Mouse (Mus musculus) left cerebral cortex, adult 2 months (tissue): Measurements from ENCODE around the gene Cd2. TPM values are rescaled to one million over a fixed set of nuclear protein-coding genes. Genes with fewer than 3 reads are reported as not detected.

Experiments used
- DNase-seq, 2 experiments: peaks; one replicate each; pipeline ENCODE4 v3.0.0; 2021 to 2022; ENCODE audit warnings: low spot score in 2 of 2, mixed read lengths in 1 of 2; ENCODE audit errors: extremely low spot score in 1 of 2
- H3K27ac ChIP-seq: fragments of 200-600 bp; 2 replicates; pipeline ENCODE4 v1.8.1; 2022
- H3K4me3 ChIP-seq: fragments of 200-600 bp; 2 replicates; pipeline ENCODE4 v1.8.1; 2022
- CTCF ChIP-seq: fragments of 200-600 bp; IDR thresholded peaks from 2 replicates; pipeline ENCODE4 v1.8.1; 2022; ENCODE audit warnings: antibody characterized with exemption, mild to moderate bottlenecking, moderate library complexity
- intact Hi-C: fragments of 180-260 bp; cut with DNase I; formaldehyde crosslinking; loops from one replicate; pipeline ENCODE4 v1.15.1; 2025
- total RNA-seq, 2 experiments: library from RNA; stranded (reverse); gene quantifications; 2 replicates each; pipeline ENCODE4 v1.2.3; 2021

Cd2 gene
- total RNA-seq, 2 experiments from 2014 or later = not detected

DNA sequence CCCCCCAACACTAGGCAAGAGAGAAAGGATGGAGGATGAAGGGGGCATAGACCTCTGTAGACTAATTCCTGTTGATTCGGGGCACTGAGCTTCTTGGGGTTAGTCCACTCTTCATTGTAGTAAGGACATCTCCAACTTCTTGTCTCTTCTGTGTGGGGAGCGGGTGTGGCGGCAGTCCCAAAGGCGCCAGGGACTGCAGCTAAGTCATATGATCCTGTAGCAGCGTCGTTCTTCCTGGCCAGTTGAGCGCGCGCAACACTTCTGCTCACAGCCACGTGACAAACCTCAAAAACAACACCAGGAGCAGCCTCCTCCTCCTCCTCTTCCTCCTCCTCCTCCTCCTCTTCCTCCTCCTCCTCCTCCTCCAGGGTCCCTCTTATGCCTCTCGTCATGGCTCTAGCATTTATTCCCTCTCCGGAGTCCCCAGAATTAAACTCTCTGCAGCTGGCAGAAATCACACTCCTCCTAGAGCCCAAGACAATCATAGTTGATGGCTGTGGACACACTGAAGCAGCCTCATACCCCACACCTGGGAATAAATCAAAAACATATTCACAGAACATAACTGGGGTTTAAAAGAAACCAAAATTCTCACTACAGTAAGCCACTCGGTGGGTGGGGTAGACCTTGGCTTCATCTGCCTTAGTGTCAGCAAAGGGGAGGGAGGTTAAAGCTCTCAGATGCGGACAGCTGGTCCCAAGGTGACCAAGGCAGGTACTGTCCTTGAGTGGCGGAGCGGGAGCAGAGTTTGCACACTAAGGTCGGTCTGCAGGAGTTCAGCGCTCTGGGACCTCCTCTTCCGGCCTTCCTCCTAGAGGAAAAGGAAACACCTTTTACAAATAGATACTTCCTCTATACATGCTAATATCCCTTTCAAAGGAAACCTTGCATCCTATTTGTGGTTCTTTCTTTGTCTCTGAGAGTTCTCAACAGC is 3.1 kb upstream of the Cd2 start:
- Histone ChIP-seq H3K4me3 (no peak overlapping the region), H3K27ac (no peak overlapping the region)
- no peak for TF ChIP-seq CTCF
- intact Hi-C loops = no loop called here
- no peak for DNase-seq

DNA sequence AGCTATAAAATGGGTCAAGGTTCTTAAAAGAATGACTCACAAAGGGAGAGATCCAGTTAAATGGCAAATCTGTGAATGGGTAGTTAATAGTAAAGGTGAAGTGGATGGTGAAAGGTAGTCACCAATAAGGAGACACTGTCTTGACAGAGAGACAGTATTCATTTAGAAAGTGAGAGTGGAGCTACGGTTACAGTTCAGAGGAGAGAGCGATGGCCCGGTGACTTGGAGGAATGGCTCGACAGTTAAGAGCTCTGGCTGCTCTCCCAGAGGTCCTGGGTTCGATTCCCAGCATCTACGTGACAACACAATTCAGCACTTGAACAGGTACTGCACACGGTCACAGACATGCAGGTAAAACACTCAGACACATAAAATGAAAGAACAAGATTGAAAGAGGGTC is 2.3 kb upstream of the Cd2 start:
- TF ChIP-seq CTCF = no peak
- no peak for DNase-seq
- intact Hi-C loops = no loop called here
- H3K4me3 ChIP-seq = no peak overlapping the region
- no peak overlapping the region for H3K27ac ChIP-seq

DNA sequence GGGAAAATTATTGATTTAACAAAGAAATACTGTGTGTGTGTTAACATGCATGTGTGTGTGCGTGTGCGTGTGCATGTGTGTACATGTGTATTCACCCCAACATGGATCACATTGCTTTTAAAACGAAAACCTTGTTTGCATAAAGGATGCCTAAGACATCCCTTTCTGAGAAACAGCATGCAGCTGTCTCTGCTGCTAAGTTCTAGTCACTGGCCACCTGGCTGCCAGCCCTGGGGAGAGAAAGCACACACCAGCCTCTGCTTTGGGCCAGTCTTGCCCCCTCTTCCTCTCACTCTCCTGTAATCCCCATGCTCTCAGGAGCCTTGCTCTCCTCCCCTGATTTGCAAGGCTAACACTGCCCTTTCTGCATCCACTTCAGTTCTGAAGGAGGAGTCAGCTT is 1.7 kb upstream of the Cd2 start:
- intact Hi-C loops = no loop called here
- no peak for DNase-seq
- Histone ChIP-seq H3K27ac (no peak overlapping the region), H3K4me3 (no peak overlapping the region)
- no peak for TF ChIP-seq CTCF

DNA sequence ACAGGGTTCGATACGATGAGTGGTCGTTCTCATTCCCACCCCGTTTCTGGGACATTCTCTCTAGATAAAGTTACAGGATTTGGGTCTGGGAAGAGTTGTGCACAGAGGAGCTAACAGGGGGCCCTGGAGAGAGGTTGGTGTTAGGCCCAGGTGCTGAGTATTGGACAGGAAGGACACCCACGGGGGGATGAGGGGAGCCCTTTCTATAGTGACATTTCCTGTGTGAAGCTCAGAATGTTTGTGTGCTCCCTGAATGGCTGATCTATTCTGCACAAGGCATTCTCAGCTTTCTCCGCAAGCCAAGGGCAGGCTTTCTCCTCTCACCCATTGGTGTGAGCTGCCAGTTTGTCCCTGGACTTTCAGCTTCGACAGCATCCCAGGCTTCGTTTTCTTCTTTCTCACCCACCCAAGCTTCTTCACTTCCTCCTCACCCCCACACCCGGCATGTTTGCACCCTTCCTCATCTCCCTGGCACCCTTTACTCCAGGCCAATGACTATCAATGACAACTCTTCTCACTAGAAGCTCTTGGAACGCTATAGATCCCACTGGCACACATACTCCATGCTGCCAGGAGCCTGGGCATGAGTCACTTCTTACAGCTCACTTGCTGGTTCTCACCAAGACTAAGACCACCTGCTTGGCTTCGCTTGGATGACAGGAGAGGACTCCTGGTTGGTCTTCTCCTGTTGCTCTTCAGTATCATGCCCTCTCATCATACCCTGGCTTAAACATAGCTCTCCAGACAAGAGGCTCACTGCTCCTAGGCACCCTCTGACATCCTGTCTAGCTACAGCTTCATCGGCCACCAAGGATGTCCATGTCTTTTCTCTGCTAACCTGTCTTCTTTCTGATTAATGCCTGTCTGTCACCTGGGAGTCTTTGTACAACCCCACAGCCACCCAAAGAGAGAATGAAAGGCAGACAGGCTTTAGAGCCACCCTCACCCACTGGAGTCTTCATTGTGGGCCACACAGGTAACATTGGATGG is 1.1 kb downstream of the Cd2 start:
- no peak for DNase-seq
- no peak for TF ChIP-seq CTCF

DNA sequence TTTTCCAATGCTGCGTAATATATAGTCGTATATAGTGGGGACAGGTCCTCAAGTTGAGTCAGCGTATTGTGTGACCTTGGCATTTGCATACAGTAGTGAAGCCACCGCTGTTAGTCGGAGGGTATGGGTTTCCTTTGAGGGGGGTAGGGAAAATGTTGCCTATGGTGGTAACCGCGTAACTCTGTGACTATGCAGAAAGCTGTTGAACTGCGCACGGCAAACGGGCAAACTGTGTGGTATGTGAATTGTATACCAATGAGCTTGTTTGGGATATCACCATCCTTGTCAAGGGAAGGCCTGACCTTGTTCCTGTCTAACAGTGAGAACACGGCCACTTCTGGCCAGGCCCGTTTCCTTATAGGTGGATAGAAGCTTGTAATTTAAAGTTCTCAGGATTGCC is 1.9 kb downstream of the Cd2 start:
- no peak for TF ChIP-seq CTCF
- no peak overlapping the region for H3K4me3 ChIP-seq
- H3K27ac ChIP-seq = no peak overlapping the region
- intact Hi-C loops = no loop called here
- no peak for DNase-seq

More for the DNA sequence above, 1.1 kb downstream of the Cd2 start:
- no peak overlapping the region for H3K27ac ChIP-seq
- intact Hi-C loops = no loop called here
- H3K4me3 ChIP-seq = no peak overlapping the region

DNA sequence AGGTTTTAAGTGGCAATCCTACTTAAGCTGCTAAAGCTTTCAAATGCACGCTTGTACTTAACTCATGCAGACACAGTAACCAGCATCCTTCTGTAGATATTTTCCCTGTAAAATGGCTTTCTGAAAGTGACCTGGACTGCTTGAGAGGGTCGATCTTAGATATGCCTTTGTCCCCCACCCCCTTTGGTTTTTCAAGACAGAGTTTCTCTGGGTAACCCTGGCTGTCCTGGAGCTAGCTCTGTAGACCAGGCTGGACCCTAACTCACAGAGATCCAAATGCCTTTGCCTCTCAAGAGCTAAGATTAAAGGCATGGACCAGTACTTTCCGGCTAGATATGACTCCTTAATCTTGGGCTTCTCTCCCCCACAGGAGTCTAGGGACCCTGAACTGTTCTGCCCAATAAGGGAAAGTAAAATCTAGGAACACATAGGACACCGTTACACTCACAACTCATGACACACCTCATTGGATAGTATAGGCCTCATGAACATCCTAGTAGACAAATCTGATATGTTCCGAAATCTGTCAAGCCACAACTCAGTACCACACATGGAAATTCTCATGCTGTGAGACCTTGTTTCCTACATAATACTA is 2.6 kb downstream of the Cd2 start:
- TF ChIP-seq CTCF = no peak
- intact Hi-C loops = no loop called here
- H3K27ac ChIP-seq = no peak overlapping the region
- H3K4me3 ChIP-seq = no peak overlapping the region
- no peak for DNase-seq

DNA sequence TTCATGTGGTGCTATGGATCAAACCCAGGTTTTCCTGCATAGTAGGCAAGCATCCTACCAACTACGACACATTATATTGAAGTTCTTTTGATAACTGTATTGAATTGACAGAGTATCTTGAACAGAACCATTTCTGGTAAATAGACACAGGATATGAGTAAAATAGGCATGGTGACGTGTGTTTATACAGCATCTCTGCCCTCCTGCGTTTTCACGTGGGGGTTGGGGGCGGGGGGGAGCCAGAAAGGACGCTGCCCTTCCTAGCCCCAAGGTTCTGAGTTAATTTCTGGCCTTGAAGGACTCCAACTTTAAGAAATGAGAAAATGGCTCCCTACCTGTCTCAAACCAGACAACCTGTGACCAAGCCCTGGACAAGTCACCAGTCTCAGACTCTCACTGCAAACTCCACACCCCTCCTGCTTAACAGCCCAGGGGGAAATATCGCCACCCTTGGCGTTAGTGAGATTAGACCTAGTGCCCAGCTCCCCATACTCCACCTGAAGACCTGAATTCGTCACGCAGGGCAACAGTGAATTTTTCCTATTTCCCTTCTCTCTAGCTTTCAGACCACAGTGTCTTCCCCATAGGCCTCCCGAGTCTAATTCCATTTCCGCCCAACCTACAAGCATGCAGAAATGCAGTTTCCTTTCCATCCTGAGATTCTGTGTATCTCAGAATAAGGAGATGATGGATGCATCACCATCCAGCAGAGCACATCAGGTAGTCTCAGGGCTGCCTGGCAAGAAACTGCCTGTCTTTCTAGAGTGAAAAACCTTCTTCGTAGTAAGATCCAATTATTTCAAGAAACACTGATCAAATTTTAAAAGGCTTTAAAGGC is 3.7 kb downstream of the Cd2 start:
- H3K4me3 ChIP-seq = no peak overlapping the region
- no peak for DNase-seq
- TF ChIP-seq CTCF = no peak
- H3K27ac ChIP-seq = no peak overlapping the region
- intact Hi-C loops = no loop called here

DNA sequence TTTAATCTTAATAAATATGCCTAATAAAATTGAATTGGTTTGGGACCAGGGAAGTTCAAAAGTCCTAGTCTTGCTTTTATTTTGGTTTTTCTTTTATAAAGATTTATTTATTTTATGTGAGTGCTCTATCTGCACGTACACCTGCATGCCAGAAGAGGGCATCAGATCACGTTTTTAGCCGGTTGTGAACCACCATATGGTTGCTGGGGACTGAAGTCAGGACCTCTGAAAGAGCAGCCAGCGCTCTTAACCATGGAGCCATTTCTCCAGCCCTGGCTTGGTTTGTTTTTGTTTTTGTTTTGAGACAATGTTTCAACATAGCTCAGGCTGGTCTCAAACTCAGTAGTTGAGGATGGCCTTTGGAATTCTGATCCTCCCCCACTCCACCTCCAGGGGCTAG is 4.3 kb downstream of the Cd2 start:
- intact Hi-C loops = no loop called here
- no peak; the same call in 1 of the 2 replicates for TF ChIP-seq CTCF
- H3K27ac ChIP-seq = no peak overlapping the region
- no peak for DNase-seq
- no peak overlapping the region for H3K4me3 ChIP-seq

DNA sequence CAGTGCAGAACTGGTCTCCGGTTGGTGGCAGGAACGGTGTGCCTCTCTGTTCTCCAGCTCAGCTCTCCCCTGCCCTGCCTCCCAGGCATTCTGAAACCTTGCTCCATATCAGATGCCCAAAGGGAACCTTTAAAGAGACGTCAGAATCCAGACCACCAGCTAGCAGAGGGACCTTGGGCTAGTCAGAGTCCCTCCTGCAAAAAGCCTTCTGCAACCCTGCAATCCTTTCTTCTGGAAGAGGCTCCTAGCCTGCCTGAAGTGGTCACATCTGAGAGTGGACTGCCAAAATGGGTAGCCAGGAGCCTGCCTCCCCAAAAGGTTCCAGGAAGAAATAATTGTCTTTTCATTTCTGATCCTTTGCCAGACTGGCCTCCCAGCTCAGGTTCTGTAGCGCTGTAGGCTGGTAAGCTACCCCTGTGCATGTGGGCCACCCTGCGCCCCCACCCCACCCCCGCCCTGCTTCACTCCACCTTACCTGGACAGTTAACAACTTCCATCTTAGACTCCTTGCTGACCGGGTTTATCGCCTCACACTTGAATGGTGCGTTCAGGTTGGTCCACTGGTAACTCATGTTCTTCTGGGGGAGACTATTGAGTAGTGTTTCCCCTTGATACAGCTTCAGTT is 5.1 kb downstream of the Cd2 start:
- intact Hi-C loops = no loop called here
- no peak overlapping the region for H3K27ac ChIP-seq
- no peak for DNase-seq
- no peak overlapping the region for H3K4me3 ChIP-seq
- no peak for TF ChIP-seq CTCF

DNA sequence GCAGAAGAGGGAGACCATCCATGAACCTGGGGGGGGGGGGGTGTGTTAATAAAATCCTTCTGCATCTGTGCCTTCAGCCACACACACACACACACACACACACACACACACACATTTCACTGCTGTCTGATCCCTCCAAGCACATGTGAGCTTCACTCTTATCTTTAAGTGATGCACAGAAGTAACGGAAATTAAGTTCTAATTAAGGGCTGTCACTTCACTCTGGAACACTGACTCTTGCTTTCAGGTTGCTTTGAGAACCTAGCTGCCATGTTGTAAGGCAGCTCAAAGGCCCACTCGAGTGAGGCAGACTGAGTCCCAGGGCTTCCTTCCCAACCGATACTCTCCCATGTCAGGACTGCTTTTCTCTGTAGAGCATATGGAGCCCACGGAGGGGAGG is 5.9 kb downstream of the Cd2 start:
- intact Hi-C loops = no loop called here
- TF ChIP-seq CTCF = no peak

More for the DNA sequence above, 5.9 kb downstream of the Cd2 start:
- H3K27ac ChIP-seq = no peak overlapping the region
- DNase-seq = no peak
- H3K4me3 ChIP-seq = no peak overlapping the region
